Mouse (Mus musculus): ENCODE measurements around the gene Vmn1r236. TPM values are rescaled to one million over a fixed set of nuclear protein-coding genes. Genes with fewer than 3 reads are reported as not detected.

Gene Vmn1r236
- polyA plus RNA-seq (2017; shearing (Covaris generic)): not detected

DNA sequence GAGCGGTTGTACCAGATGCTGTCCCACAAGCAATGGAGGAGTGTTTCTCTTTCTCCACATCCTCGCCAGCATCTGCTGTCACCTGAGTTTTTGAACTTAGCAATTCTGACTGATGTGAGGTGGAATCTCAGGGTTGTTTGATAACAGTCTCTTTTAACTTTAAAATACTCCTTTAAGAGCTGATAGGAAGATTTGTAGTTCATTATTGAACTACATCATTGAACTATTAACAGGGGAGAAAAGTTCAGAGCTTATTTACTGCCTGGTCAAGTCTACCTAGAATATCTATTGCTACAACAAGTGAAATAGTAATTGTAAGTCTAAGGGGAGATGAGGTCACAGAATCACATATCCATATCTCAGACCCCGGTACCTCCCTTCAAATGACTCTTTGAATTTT is at the start of gene Vmn1r236:
TSS of gene Vmn1r236 (plus strand) at position 301 of the 400 bp plus-strand sequence.
- ATAC-seq: no peak

DNA sequence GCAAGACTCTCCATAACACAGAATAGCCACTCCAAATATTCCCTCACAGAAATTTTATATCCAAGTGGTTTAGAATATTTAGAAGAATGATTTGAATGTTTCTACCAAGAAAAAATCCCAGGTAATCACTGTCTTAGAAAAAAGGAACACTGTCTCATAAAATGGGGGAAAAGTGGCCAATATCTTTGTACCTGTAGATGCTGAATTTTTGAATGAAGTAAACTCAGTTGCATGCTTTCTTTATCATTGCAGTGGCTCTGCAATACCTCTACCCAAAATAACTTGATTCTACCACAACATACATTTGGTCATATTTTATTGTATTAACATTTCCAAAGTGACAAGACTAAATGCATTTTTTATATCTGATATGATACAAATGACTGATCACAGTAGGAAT is 26.6 kb upstream of the Vmn1r236 start, which contains the start of gene Vmn1r235:
TSS of gene Vmn1r235 (plus strand) at position 301 of the 400 bp plus-strand sequence.
- no peak for ATAC-seq

DNA sequence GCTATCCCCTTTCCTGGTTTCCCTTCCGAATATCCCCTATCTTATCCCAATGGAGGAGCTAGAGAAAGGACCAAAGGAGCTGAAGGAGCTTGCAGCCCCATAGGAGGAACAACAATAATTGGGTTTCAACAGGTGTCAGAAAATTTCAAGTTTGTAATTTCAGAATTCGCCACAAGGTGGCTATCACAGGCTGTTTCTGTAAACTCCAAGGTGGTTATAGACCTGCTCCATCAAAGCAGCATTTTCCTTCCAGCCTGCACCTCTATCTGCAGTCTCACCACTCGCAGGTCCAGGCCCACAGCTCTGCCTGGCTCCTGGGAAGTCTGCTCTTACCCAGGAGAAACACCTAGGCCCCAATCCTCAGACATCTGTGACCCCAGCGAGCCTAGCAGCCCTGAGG is 10.6 kb upstream of the Vmn1r236 start:
- ATAC-seq: peak; percentile 81

DNA sequence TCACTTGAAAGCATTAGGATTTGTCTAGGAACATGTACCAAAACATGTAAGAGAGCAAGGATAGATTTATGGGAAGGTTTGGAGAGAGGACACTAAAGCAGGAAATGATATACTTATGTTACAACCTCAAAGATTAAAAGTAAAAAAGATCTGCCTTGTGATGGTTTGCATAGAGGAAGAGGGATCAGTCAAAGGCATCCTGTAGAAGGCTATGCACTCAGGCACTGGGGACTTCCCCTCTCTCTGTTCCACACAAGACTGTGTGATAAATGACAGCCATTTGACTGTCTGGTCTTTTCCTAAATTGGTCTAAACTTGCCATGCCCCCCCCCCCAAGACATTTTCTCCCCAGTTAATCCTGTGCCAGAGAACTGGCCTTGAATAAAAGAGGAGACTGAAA is 1.7 kb downstream of the Vmn1r236 start:
- ATAC-seq: peak; percentile 86

DNA sequence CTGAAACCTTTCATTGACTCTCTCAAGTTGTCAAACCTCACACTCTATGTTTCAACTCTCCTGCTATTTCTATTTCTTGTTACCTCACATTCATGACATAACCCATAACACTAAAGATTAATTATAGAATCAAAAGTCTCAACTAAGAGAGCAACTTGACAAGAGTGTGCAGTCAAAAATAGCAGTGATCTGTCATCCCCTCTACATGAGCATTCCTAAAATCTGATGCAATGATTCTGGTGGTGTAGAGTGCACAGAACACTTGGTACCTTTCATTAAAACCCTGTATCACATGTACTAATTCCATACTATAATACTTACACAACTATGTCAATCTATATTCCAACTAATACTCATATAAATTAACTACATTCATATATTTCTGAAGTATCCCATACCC is 7.0 kb downstream of the Vmn1r236 start:
- no peak for ATAC-seq

DNA sequence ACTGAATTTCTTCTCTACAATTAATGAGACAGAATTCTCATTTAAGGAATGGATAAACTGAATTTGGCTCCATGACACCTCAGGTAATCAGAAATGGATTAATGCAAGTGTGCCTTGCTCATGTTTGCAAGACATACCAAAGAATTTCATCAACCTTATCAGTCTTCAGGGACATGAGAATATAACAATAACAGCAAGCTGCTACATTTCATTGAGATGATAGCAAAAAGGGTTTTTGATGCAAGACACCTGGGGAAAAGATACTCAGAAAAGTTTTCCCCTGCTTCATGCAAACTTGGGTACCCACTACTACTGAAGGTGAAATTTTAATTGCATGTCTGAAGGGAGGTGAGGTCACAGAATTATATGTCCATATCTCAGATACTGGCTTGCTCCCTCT is 28.8 kb downstream of the Vmn1r236 start, which contains the start of gene Vmn1r237:
TSS of gene Vmn1r237 (plus strand) at position 301 of the 400 bp plus-strand sequence.
- ATAC-seq: no peak

Other genes starting within 250 kb of the Vmn1r236 start
- gene Vmn1r234, start 56.9 kb upstream of the Vmn1r236 start, polyA plus RNA-seq (2017; shearing (Covaris generic)): not detected
- gene Vmn1r235, start 26.5 kb upstream of the Vmn1r236 start, polyA plus RNA-seq (2017; shearing (Covaris generic)): under 1 TPM in 1 of 2 experiments, not detected in 1; 0.30 TPM
- gene Vmn1r237, start 28.9 kb downstream of the Vmn1r236 start, polyA plus RNA-seq (2017; shearing (Covaris generic)): not detected
- gene Zfp677, start 100.8 kb downstream of the Vmn1r236 start, polyA plus RNA-seq (2017; shearing (Covaris generic)): 10 to 100 TPM; 18.3 to 20.2 TPM
- 10 to 100 TPM; 11.7 to 13.0 TPM for gene Zfp54, start 140.3 kb downstream of the Vmn1r236 start, polyA plus RNA-seq (2017; shearing (Covaris generic))
- gene Zfp51, start 167.4 kb downstream of the Vmn1r236 start, polyA plus RNA-seq (2017; shearing (Covaris generic)): 10 to 100 TPM; 41.9 to 43.0 TPM
- gene Zfp53, start 206.1 kb downstream of the Vmn1r236 start, polyA plus RNA-seq (2017; shearing (Covaris generic)): 10 to 100 TPM; 44.8 to 46.9 TPM

All from CD4-positive, CD25-positive, alpha-beta regulatory T cell, adult 4 months (primary cell).